Mouse (Mus musculus) gastrocnemius, postnatal 14 days (tissue): ENCODE measurements around the gene Tk2. TPM values are rescaled to one million over a fixed set of nuclear protein-coding genes. Genes with fewer than 3 reads are reported as not detected.
A peak's percentile ranks its signal among the peaks of the same experiment; 100 is the strongest.

Source experiments
- DNase-seq: peaks from one replicate; pipeline ENCODE4 v3.0.0; 2021; ENCODE audit warnings: mixed read lengths
- intact Hi-C: fragments of 180-260 bp; cut with DNase I; formaldehyde crosslinking; loops from one replicate; pipeline ENCODE4 v1.15.1; 2025; ENCODE audit warnings: low total_unique reads
- total RNA-seq, 2 experiments: library from RNA; stranded (reverse); gene quantifications; 2 replicates each; pipeline ENCODE4 v1.2.3; 2021

The Tk2 gene
- total RNA-seq, 2 experiments from 2014 or later = 3.7 to 4.7 TPM

- intact Hi-C loops = no loop called here
- no peak for DNase-seq
These were observed 16.3 kb downstream of the Tk2 start for GRCm38 (mm10) chr8:104232039-104232438.

GRCm38 (mm10) chr8:104230377-104230776 is 18.0 kb downstream of the Tk2 start:
- DNase-seq = no peak
- intact Hi-C loops = no loop called here

GRCm38 (mm10) chr8:104227048-104227447 is 21.3 kb downstream of the Tk2 start:
- intact Hi-C loops = no loop called here
- no peak for DNase-seq

GRCm38 (mm10) chr8:104219806-104220205 is 28.6 kb downstream of the Tk2 start:
- intact Hi-C loops = loop anchor here (5.0 kb wide), 3 partner anchors 58 to 128 kb away; no protein-coding TSS in a partner anchor

GRCm38 (mm10) chr8:104219079-104219478 is 29.3 kb downstream of the Tk2 start:
- peak; percentile 49 for DNase-seq
- intact Hi-C loops = loop anchor here (5.0 kb wide), 2 partner anchors 57 to 72 kb away; no protein-coding TSS in a partner anchor

More at GRCm38 (mm10) chr8:104219806-104220205, 28.6 kb downstream of the Tk2 start:
- peak; percentile 72 for DNase-seq

- intact Hi-C loops = loop anchor here (5.0 kb wide), 2 partner anchors 55 to 70 kb away; no protein-coding TSS in a partner anchor
- no peak for DNase-seq
These were observed 30.8 kb downstream of the Tk2 start for GRCm38 (mm10) chr8:104217601-104218000.

- intact Hi-C loops = no loop called here
- DNase-seq = no peak
These were observed 43.1 kb downstream of the Tk2 start for GRCm38 (mm10) chr8:104205292-104205691.

GRCm38 (mm10) chr8:104202320-104202719 is 46.0 kb downstream of the Tk2 start:
- no peak for DNase-seq
- intact Hi-C loops = no loop called here

- intact Hi-C loops = no loop called here
- DNase-seq = no peak
These were observed 46.7 kb downstream of the Tk2 start for GRCm38 (mm10) chr8:104201622-104202021.

- no peak for DNase-seq
- intact Hi-C loops = no loop called here
These were observed 48.6 kb downstream of the Tk2 start for GRCm38 (mm10) chr8:104199802-104200201.

GRCm38 (mm10) chr8:104191496-104191895 is 56.9 kb downstream of the Tk2 start:
- DNase-seq = no peak
- intact Hi-C loops = no loop called here

- intact Hi-C loops = no loop called here
These were observed 57.4 kb downstream of the Tk2 start for GRCm38 (mm10) chr8:104190777-104191468.

GRCm38 (mm10) chr8:104188459-104188858 is 59.9 kb downstream of the Tk2 start:
- DNase-seq = no peak
- intact Hi-C loops = no loop called here

More at GRCm38 (mm10) chr8:104190777-104191468, 57.4 kb downstream of the Tk2 start:
- no peak for DNase-seq

- DNase-seq = no peak
- intact Hi-C loops = no loop called here
These were observed 60.7 kb downstream of the Tk2 start for GRCm38 (mm10) chr8:104187622-104188021.

GRCm38 (mm10) chr8:104186827-104187226 is 61.5 kb downstream of the Tk2 start:
- no peak for DNase-seq
- intact Hi-C loops = no loop called here

GRCm38 (mm10) chr8:104184905-104185304 is 63.5 kb downstream of the Tk2 start:
- intact Hi-C loops = no loop called here
- DNase-seq = no peak

GRCm38 (mm10) chr8:104177054-104177453 is 71.3 kb downstream of the Tk2 start:
- intact Hi-C loops = no loop called here
- no peak for DNase-seq
